Mouse (Mus musculus) neural tube, embryonic 15.5 days (tissue): ENCODE results near the gene A930017K11Rik. TPM values are rescaled to one million over a fixed set of nuclear protein-coding genes. Genes with fewer than 3 reads are reported as not detected.

Source experiments
- ATAC-seq: fragments of 200-750 bp; cut with Nextera tagmentation; 2 replicates; pipeline ENCODE4 v1.8.0; 2017; ENCODE audit warnings: mild to moderate bottlenecking, moderate TSS enrichment, moderate library complexity; ENCODE audit not compliant: low FRiP score
- H3K27ac ChIP-seq: fragments of 300-500 bp; sonication (generic); replicated peaks from 2 replicates; pipeline ENCODE4 v1.5.1; 2015; ENCODE audit warnings: mild to moderate bottlenecking, inconsistent platforms
- H3K27me3 ChIP-seq: fragments of 300-500 bp; sonication (generic); replicated peaks from 2 replicates; pipeline ENCODE4 v1.6.1; 2015; ENCODE audit warnings: inconsistent platforms
- H3K36me3 ChIP-seq: fragments of 300-500 bp; sonication (generic); 2 replicates; pipeline ENCODE4 v1.6.1; 2015; ENCODE audit warnings: inconsistent platforms
- H3K4me1 ChIP-seq: fragments of 300-500 bp; sonication (generic); 2 replicates; pipeline ENCODE4 v1.6.1; 2015; ENCODE audit warnings: inconsistent platforms
- H3K4me2 ChIP-seq: fragments of 300-500 bp; sonication (generic); 2 replicates; pipeline ENCODE4 v1.6.1; 2015; ENCODE audit warnings: inconsistent platforms, mild to moderate bottlenecking, moderate library complexity
- H3K4me3 ChIP-seq: fragments of 300-500 bp; sonication (generic); replicated peaks from 2 replicates; pipeline ENCODE4 v1.5.1; 2015; ENCODE audit warnings: mild to moderate bottlenecking, inconsistent platforms
- H3K9ac ChIP-seq: fragments of 300-500 bp; sonication (generic); replicated peaks from 2 replicates; pipeline ENCODE4 v1.6.1; 2015; ENCODE audit warnings: mild to moderate bottlenecking, inconsistent platforms
- H3K9me3 ChIP-seq: fragments of 300-500 bp; sonication (generic); replicated peaks from 2 replicates; pipeline ENCODE4 v1.6.1; 2016; ENCODE audit warnings: inconsistent platforms
- WGBS: fragments of 180-500 bp; shearing (Covaris S2); methylation state at CpG from one replicate; pipeline ENCODE4 v1.1.7; 2015; ENCODE audit warnings: mixed read lengths; 5-methylcytosine and 5-hydroxymethylcytosine counted together
- polyA plus RNA-seq: library from polyadenylated mRNA; unstranded; fragments of >200 nt; fragmentation: Nextera tagmentation; extraction: Ambion mirVana; gene quantifications from 2 replicates; pipeline ENCODE4 v1.2.1, GENCODE M21; 2015

The A930017K11Rik gene
- polyA plus RNA-seq, 1 experiment from 2014 or later, result 0.24 TPM

- Histone ChIP-seq H3K9me3 (no peaks in the 10 kb centered on the region), H3K4me2 (no peak overlapping the region), H3K27me3 (peaks cover 11% of the 10 kb centered on the region), H3K4me3 (no peak overlapping the region), H3K9ac (no peak overlapping the region), H3K36me3 (peaks cover 24% of the 10 kb centered on the region), H3K27ac (no peak overlapping the region), H3K4me1 (no peaks in the 10 kb centered on the region)
- 80% methylated on average over 14 of the region's 14 CpGs for WGBS
- no peak for ATAC-seq
These were observed 5.3 kb upstream of the A930017K11Rik start for GRCm38 (mm10) chr17:25957586-25958051.

GRCm38 (mm10) chr17:25956631-25957030, 4.3 kb upstream of the A930017K11Rik start:
- H3K27ac ChIP-seq, result no peak overlapping the region
- no peak overlapping the region for H3K4me2 ChIP-seq
- peaks cover 18% of the 10 kb centered on the region for H3K36me3 ChIP-seq
- ATAC-seq, result no peak
- peaks cover 8% of the 10 kb centered on the region for H3K4me1 ChIP-seq
- no peak overlapping the region for H3K9ac ChIP-seq
- WGBS, result 78% methylated on average over 7 of the region's 7 CpGs
- no peak overlapping the region for H3K4me3 ChIP-seq
- no peaks in the 10 kb centered on the region for H3K9me3 ChIP-seq
- H3K27me3 ChIP-seq, result peaks cover 21% of the 10 kb centered on the region

- H3K9me3 ChIP-seq, result no peaks in the 10 kb centered on the region
- no peak overlapping the region for H3K9ac ChIP-seq
- no peak overlapping the region for H3K4me3 ChIP-seq
- H3K4me2 ChIP-seq, result no peak overlapping the region
- H3K27me3 ChIP-seq, result peaks cover 25% of the 10 kb centered on the region
- no peak overlapping the region for H3K27ac ChIP-seq
- WGBS, result 47% methylated on average over 7 of the region's 7 CpGs
- peaks cover 12% of the 10 kb centered on the region for H3K4me1 ChIP-seq
- peaks cover 18% of the 10 kb centered on the region for H3K36me3 ChIP-seq
- ATAC-seq, result no peak
These were observed 3.8 kb upstream of the A930017K11Rik start for GRCm38 (mm10) chr17:25956201-25956600.

GRCm38 (mm10) chr17:25955736-25956135, 3.4 kb upstream of the A930017K11Rik start:
- Histone ChIP-seq H3K9me3 (no peaks in the 10 kb centered on the region), H3K36me3 (peaks cover 16% of the 10 kb centered on the region), H3K27ac (no peak overlapping the region), H3K4me2 (no peak overlapping the region), H3K27me3 (peaks cover 29% of the 10 kb centered on the region), H3K4me3 (no peak overlapping the region), H3K9ac (no peak overlapping the region), H3K4me1 (peaks cover 15% of the 10 kb centered on the region)
- no peak for ATAC-seq
- WGBS, result 45% methylated on average over 3 of the region's 3 CpGs

GRCm38 (mm10) chr17:25954671-25955070, 2.3 kb upstream of the A930017K11Rik start:
- peaks cover 6% of the 10 kb centered on the region for H3K36me3 ChIP-seq
- peaks cover 39% of the 10 kb centered on the region for H3K27me3 ChIP-seq
- no peak overlapping the region for H3K4me2 ChIP-seq
- H3K27ac ChIP-seq, result no peak overlapping the region
- no peak overlapping the region for H3K4me3 ChIP-seq
- no peak overlapping the region for H3K9ac ChIP-seq
- H3K9me3 ChIP-seq, result no peaks in the 10 kb centered on the region
- ATAC-seq, result no peak
- peaks cover 15% of the 10 kb centered on the region for H3K4me1 ChIP-seq
- 81% methylated on average over 1 of the region's 2 CpGs for WGBS

- no peak overlapping the region for H3K9ac ChIP-seq
- no peaks in the 10 kb centered on the region for H3K9me3 ChIP-seq
- H3K36me3 ChIP-seq, result no peaks in the 10 kb centered on the region; the same call in 1 of the 2 replicates
- no peak overlapping the region for H3K4me2 ChIP-seq
- H3K4me1 ChIP-seq, result peaks cover 15% of the 10 kb centered on the region
- no peak overlapping the region for H3K4me3 ChIP-seq
- no peak overlapping the region for H3K27ac ChIP-seq
- peaks cover 42% of the 10 kb centered on the region for H3K27me3 ChIP-seq
- 76% methylated on average over 5 of the region's 5 CpGs for WGBS
- no peak for ATAC-seq
These were observed 796 bp upstream of the A930017K11Rik start for GRCm38 (mm10) chr17:25953161-25953560.

GRCm38 (mm10) chr17:25951225-25951802, 1.1 kb downstream of the A930017K11Rik start:
- Histone ChIP-seq H3K4me2 (peak overlapping the region; percentile 60), H3K9me3 (no peaks in the 10 kb centered on the region), H3K4me1 (peaks cover 15% of the 10 kb centered on the region), H3K9ac (no peak overlapping the region), H3K27ac (no peak overlapping the region), H3K36me3 (no peaks in the 10 kb centered on the region), H3K4me3 (peak overlapping the region; percentile 35), H3K27me3 (peaks cover 42% of the 10 kb centered on the region)
- under 1% methylated on average over 33 of the region's 33 CpGs for WGBS
- ATAC-seq, result no peak

- Histone ChIP-seq H3K27me3 (peaks cover 42% of the 10 kb centered on the region), H3K9ac (no peak overlapping the region), H3K9me3 (no peaks in the 10 kb centered on the region), H3K4me2 (peak overlapping the region; percentile 60; the same call in 1 of the 2 replicates), H3K36me3 (no peaks in the 10 kb centered on the region), H3K4me3 (no peak overlapping the region; the same call in 1 of the 2 replicates), H3K27ac (no peak overlapping the region), H3K4me1 (peaks cover 15% of the 10 kb centered on the region)
- 11% methylated on average over 3 of the region's 3 CpGs for WGBS
- no peak for ATAC-seq
These were observed 1.7 kb downstream of the A930017K11Rik start for GRCm38 (mm10) chr17:25950706-25951105.

- ATAC-seq, result no peak
- WGBS, result 77% methylated on average over 5 of the region's 5 CpGs
- H3K27me3 ChIP-seq, result peaks cover 42% of the 10 kb centered on the region
- H3K9ac ChIP-seq, result no peak overlapping the region
- no peaks in the 10 kb centered on the region for H3K9me3 ChIP-seq
- H3K4me3 ChIP-seq, result no peak overlapping the region
- H3K4me2 ChIP-seq, result no peak overlapping the region
- H3K4me1 ChIP-seq, result peaks cover 15% of the 10 kb centered on the region
- no peak overlapping the region for H3K27ac ChIP-seq
- no peaks in the 10 kb centered on the region for H3K36me3 ChIP-seq
These were observed 2.4 kb downstream of the A930017K11Rik start for GRCm38 (mm10) chr17:25949981-25950380.

- Histone ChIP-seq H3K9me3 (no peaks in the 10 kb centered on the region), H3K27me3 (peaks cover 35% of the 10 kb centered on the region), H3K36me3 (no peaks in the 10 kb centered on the region), H3K27ac (no peak overlapping the region), H3K9ac (no peak overlapping the region), H3K4me3 (no peak overlapping the region), H3K4me1 (peaks cover 15% of the 10 kb centered on the region), H3K4me2 (no peak overlapping the region)
- 78% methylated on average over 8 of the region's 8 CpGs for WGBS
- ATAC-seq, result no peak
These were observed 4.3 kb downstream of the A930017K11Rik start for GRCm38 (mm10) chr17:25948051-25948450.

GRCm38 (mm10) chr17:25947576-25947975, 4.8 kb downstream of the A930017K11Rik start:
- Histone ChIP-seq H3K9ac (no peak overlapping the region), H3K4me2 (no peak overlapping the region), H3K9me3 (no peaks in the 10 kb centered on the region), H3K27me3 (peaks cover 30% of the 10 kb centered on the region), H3K4me1 (peaks cover 15% of the 10 kb centered on the region), H3K27ac (no peak overlapping the region), H3K4me3 (no peak overlapping the region), H3K36me3 (no peaks in the 10 kb centered on the region)
- WGBS, result 86% methylated on average over 4 of the region's 4 CpGs
- no peak for ATAC-seq

- Histone ChIP-seq H3K9ac (no peak overlapping the region), H3K4me2 (no peak overlapping the region), H3K27me3 (peaks cover 24% of the 10 kb centered on the region), H3K4me3 (no peak overlapping the region), H3K4me1 (peaks cover 16% of the 10 kb centered on the region), H3K36me3 (no peaks in the 10 kb centered on the region), H3K27ac (no peak overlapping the region), H3K9me3 (no peaks in the 10 kb centered on the region)
- no peak for ATAC-seq
- WGBS, result 79% methylated on average over 8 of the region's 8 CpGs
These were observed 5.5 kb downstream of the A930017K11Rik start for GRCm38 (mm10) chr17:25946891-25947290.
